Mouse (Mus musculus) liver, adult 2 months (tissue): ENCODE data around the gene Atad1. TPM values are rescaled to one million over a fixed set of nuclear protein-coding genes. Genes with fewer than 3 reads are reported as not detected.
A peak's percentile ranks its signal among the peaks of the same experiment; 100 is the strongest.
"Not testable (repeated sequence)": the region's sequence is repeated elsewhere in the genome, so short reads cannot be mapped to it uniquely, and the experiment has no call there.

Source experiments
- DNase-seq: peaks from one replicate; pipeline ENCODE4 v3.0.0-alpha.2; 2011; ENCODE audit warnings: low read depth, low spot score; ENCODE audit errors: extremely low read depth
- H3K27ac ChIP-seq: fragments of 200-500 bp; replicated peaks from 2 replicates; pipeline ENCODE4 v1.5.1; 2012; ENCODE audit warnings: low read depth, mild to moderate bottlenecking, control low read depth, inconsistent platforms, low read length; ENCODE audit not compliant: insufficient read depth
- H3K27me3 ChIP-seq: fragments of 200-500 bp; 2 replicates; pipeline ENCODE4 v1.6.1; 2012; ENCODE audit warnings: mild to moderate bottlenecking, moderate library complexity, low read length, inconsistent platforms; ENCODE audit not compliant: control insufficient read depth, insufficient read depth
- H3K36me3 ChIP-seq: fragments of 200-500 bp; 2 replicates; pipeline ENCODE4 v1.6.1; 2012; ENCODE audit warnings: low read length, inconsistent platforms; ENCODE audit not compliant: control insufficient read depth, insufficient read depth
- H3K4me1 ChIP-seq: fragments of 200-500 bp; 2 replicates; pipeline ENCODE4 v1.6.1; 2011; ENCODE audit warnings: low read length; ENCODE audit not compliant: control insufficient read depth, insufficient read depth
- H3K4me3 ChIP-seq: fragments of 200-500 bp; 2 replicates; pipeline ENCODE4 v1.5.1; 2011; ENCODE audit warnings: low read depth, mild to moderate bottlenecking, control low read depth, low read length, moderate library complexity; ENCODE audit not compliant: insufficient read depth
- H3K79me2 ChIP-seq: fragments of 200-500 bp; 2 replicates; pipeline ENCODE4 v1.6.1; 2012; ENCODE audit warnings: inconsistent platforms, mild to moderate bottlenecking, low read length, moderate library complexity; ENCODE audit not compliant: control insufficient read depth, insufficient read depth
- H3K9ac ChIP-seq: fragments of 200-500 bp; 2 replicates; pipeline ENCODE4 v1.6.1; 2012; ENCODE audit warnings: low read depth, mild to moderate bottlenecking, control low read depth, inconsistent platforms, low read length
- CTCF ChIP-seq: fragments of 200-500 bp; IDR thresholded peaks from 2 replicates; pipeline ENCODE4 v1.5.1; 2011; ENCODE audit warnings: low read depth, low read length, control low read depth
- POLR2A ChIP-seq: fragments of 200-500 bp; IDR thresholded peaks from 2 replicates; pipeline ENCODE4 v1.6.1; 2011; ENCODE audit warnings: low read length, control low read depth; ENCODE audit not compliant: insufficient read depth; ENCODE audit errors: extremely low read depth
- WGBS: fragments of 180-500 bp; shearing (Covaris S2); methylation state at CpG from one replicate; pipeline ENCODE4 v1.1.7; 2018; 5-methylcytosine and 5-hydroxymethylcytosine counted together
- polyA plus RNA-seq: library from polyadenylated mRNA; depleted of rRNA; stranded (reverse); fragments of >200 nt; gene quantifications from 2 replicates; pipeline ENCODE4 v1.2.3, GENCODE M21; 2012
- total RNA-seq: library from RNA; depleted of rRNA; stranded (reverse); fragments of >200 nt; gene quantifications from 2 replicates; pipeline ENCODE4 v1.2.3, GENCODE M21; 2014

Gene Atad1
- total and polyA plus RNA-seq, 2 experiments: 7.1 to 51.2 TPM

DNA sequence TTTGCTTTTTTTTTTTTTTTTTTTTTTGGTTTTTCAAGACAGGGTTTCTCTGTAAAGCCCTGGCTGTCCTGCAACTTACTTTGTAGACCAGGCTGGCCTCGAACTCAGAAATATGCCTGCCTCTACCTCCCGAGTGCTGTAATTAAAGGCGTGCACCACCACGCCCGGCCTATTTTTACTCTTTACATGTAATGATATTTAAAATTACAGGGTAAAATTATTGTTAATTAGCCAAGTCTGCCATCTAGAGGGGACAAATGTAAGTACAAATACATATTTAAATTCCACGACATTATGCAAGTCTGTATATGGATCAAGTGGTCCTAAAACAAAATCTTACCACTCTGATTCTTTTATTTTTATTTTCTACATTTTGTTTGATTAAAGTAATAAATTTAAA, 49.9 kb downstream of the Atad1 start:
- 57% methylated on average over 6 of the region's 6 CpGs for WGBS
- Histone ChIP-seq H3K27me3 (no peaks in the 10 kb centered on the region), H3K79me2 (no peaks in the 10 kb centered on the region), H3K27ac (no peak overlapping the region), H3K4me3 (no peak overlapping the region), H3K9ac (no peak overlapping the region), H3K36me3 (peaks cover 29% of the 10 kb centered on the region), H3K4me1 (peaks cover 4% of the 10 kb centered on the region; the same call in 1 of the 2 replicates)
- TF ChIP-seq CTCF (no peak), POLR2A (no peak)
- DNase-seq: peak; percentile 35

DNA sequence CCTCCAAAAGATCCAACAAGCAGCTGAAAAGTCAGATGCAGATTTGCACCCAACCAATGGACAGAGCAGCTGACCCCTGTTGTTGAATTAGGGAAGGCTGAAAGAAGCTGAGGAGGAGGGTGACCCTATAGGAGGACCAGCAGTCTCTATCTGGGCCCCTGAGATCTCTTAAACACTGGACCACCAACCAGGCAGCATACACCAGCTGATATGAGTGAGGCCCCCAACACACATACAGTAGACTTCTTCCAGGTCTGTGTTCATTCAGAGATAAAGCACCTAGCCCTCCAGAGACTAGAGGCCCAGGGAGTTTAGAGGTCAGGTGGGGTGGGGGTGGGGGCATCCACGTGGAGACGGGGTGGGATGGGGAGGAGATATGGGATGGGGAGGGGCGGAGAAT, 51.4 kb downstream of the Atad1 start:
- not testable (repeated sequence) for H3K79me2 ChIP-seq, H3K27ac ChIP-seq, H3K4me1 ChIP-seq, H3K9ac ChIP-seq, H3K27me3 ChIP-seq, DNase-seq, H3K4me3 ChIP-seq
- 71% methylated on average over 3 of the region's 3 CpGs for WGBS
- peaks cover 26% of the 10 kb centered on the region for H3K36me3 ChIP-seq

DNA sequence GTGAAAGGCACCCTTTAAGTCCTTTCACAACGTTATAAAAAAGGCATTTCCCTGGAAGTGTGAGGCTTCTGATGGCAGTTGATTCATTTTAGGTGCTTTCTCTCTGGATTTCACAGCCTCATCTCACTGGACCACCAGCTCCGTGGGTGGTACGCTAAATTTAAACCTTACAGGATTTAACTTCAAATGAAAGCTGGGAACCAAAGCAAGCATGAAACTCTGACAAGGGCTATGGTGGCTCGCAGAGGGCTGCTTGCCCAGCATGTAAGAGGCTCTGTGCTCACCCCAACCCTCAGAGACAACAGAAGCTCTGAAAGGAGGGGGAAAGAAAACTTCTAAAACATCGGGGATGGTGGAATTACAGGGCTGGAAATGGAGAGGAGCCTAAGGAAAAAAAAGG, 51.9 kb downstream of the Atad1 start:
- DNase-seq: no peak
- TF ChIP-seq POLR2A (no peak), CTCF (no peak)
- H3K27me3 ChIP-seq: no peaks in the 10 kb centered on the region
- no peak overlapping the region for H3K4me3 ChIP-seq
- no peak overlapping the region for H3K27ac ChIP-seq
- H3K79me2 ChIP-seq: no peaks in the 10 kb centered on the region; the same call in 1 of the 2 replicates
- peaks cover 4% of the 10 kb centered on the region; the same call in 1 of the 2 replicates for H3K4me1 ChIP-seq
- no peak overlapping the region for H3K9ac ChIP-seq
- H3K36me3 ChIP-seq: peaks cover 23% of the 10 kb centered on the region
- 90% methylated on average over 5 of the region's 5 CpGs for WGBS

DNA sequence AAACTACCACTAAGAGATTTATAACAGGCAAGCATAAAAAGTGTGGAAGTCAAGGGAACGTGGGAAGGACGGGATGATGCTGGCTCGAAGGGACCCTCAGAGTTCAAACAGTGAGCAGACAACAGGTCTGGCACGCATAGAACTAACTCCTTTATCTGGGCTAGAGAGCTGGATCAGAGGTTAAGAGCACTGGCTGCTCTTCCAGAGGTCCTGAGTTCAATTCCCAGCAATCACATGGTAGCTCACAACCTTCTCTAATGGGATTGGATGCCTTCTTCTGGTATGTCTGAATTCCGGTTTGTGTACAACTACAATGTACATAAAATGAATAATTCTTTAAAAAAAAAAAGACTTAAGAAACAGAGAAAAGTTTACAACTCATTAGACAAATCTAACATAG, 56.5 kb downstream of the Atad1 start:
- H3K4me3 ChIP-seq: no peak overlapping the region
- H3K36me3 ChIP-seq: peaks cover 24% of the 10 kb centered on the region
- 86% methylated on average over 5 of the region's 5 CpGs for WGBS
- peaks cover 6% of the 10 kb centered on the region; the same call in 1 of the 2 replicates for H3K4me1 ChIP-seq
- H3K27ac ChIP-seq: no peak overlapping the region
- no peak for DNase-seq
- no peaks in the 10 kb centered on the region for H3K27me3 ChIP-seq
- no peak overlapping the region for H3K9ac ChIP-seq
- no peaks in the 10 kb centered on the region; the same call in 1 of the 2 replicates for H3K79me2 ChIP-seq
- TF ChIP-seq POLR2A (no peak), CTCF (no peak)

DNA sequence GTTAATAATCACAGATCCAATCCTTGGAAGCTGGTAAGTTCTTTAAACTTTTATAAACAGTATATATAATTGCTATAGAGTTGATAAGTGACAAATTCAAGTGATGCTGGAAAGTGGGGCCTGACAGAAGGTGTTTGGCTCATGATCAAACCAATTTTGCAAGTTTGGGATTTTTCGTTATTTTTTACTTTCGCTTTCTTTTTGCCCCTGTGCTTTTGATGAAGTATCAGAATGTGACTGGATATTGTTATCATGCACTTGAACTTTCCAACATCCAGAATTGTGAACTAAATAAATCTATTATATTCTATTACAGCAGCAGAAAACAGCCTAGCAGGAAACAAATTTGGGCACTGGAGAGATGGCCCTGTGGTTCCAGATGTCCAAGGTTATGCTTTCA, 58.7 kb downstream of the Atad1 start:
- TF ChIP-seq POLR2A: no peak
- TF ChIP-seq CTCF: no peak
- H3K27ac ChIP-seq: no peak overlapping the region
- H3K36me3 ChIP-seq: peaks cover 29% of the 10 kb centered on the region
- H3K9ac ChIP-seq: no peak overlapping the region
- DNase-seq: peak; percentile 48
- H3K79me2 ChIP-seq: no peaks in the 10 kb centered on the region; the same call in 1 of the 2 replicates
- H3K27me3 ChIP-seq: no peaks in the 10 kb centered on the region
- H3K4me1 ChIP-seq: peaks cover 6% of the 10 kb centered on the region; the same call in 1 of the 2 replicates
- WGBS: 18% methylated on average over 2 of the region's 2 CpGs
- H3K4me3 ChIP-seq: peak overlapping the region; percentile 35; the same call in 1 of the 2 replicates

DNA sequence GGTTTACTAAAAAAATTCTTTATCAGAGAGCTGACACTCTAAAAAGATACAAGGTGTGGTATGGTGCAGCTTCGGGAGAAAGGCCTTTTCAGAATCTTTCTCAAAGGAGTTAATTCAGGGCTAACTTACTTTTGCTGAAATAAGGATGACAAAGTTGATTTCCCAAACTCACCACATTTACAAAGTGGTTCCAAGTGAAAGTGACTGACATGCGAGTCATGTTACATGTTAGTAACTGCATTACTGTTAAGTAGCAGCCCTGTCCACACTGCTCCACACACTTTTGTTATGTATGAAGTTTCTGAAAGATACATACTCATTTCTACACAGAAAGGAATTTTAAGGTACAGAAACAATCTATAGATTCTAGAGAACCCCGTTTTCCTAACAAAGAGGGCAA, 63.8 kb downstream of the Atad1 start:
- Histone ChIP-seq H3K9ac (no peak overlapping the region), H3K4me1 (peaks cover under 1% of the 10 kb centered on the region; the same call in 1 of the 2 replicates), H3K27me3 (no peaks in the 10 kb centered on the region), H3K27ac (no peak overlapping the region), H3K79me2 (no peaks in the 10 kb centered on the region), H3K4me3 (no peak overlapping the region), H3K36me3 (peaks cover 40% of the 10 kb centered on the region)
- 96% methylated on average over 3 of the region's 3 CpGs for WGBS
- DNase-seq: no peak
- no peak for TF ChIP-seq CTCF
- no peak for TF ChIP-seq POLR2A

DNA sequence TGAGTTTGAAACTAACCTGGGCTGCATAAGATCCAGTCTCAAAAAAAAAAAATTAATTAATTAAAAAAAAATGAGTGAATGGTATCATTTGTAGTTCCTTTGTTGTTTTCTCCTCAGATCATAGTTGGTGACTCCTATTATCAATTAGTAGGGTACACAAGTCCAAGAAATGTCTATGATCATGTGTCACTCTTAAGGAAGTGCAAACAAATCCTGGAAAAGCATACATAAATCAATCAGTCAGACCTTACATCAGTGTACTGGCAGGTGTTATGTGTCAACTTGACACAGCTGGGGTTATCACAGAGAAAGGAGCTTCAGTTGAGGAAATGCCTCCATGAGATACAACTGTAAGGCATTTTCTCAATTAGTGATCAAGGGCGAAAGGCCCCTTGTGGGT, 71.8 kb downstream of the Atad1 start:
- not testable (repeated sequence) for H3K27me3 ChIP-seq, H3K27ac ChIP-seq, H3K79me2 ChIP-seq, H3K9ac ChIP-seq, H3K4me3 ChIP-seq
- Histone ChIP-seq H3K4me1 (peaks cover 12% of the 10 kb centered on the region), H3K36me3 (peaks cover 43% of the 10 kb centered on the region)
- peak; percentile 58 for DNase-seq
- WGBS: 82% methylated on average over 1 of the region's 1 CpGs
